Mouse (Mus musculus) lung, postnatal 4 days (tissue): ENCODE measurements around the gene Slc39a13.
"Not testable (repeated sequence)": the region's sequence is repeated elsewhere in the genome, so short reads cannot be mapped to it uniquely, and the experiment has no call there.

Experiments
- DNase-seq, 2 experiments: peaks; one replicate each; pipeline ENCODE4 v3.0.0; 2021

Gene Slc39a13

GRCm38 (mm10) chr2:91070076-91070800 is at the start of gene Slc39a13:
TSS of gene Slc39a13 (minus strand) at chr2:91070417.
- peak; percentile 98 for DNase-seq

GRCm38 (mm10) chr2:91119551-91119950 is 49.3 kb upstream of the Slc39a13 start:
- DNase-seq, result no peak

GRCm38 (mm10) chr2:91119061-91119460 is 48.8 kb upstream of the Slc39a13 start:
- no peak for DNase-seq

GRCm38 (mm10) chr2:91118647-91119046 is 48.4 kb upstream of the Slc39a13 start:
- no peak for DNase-seq

GRCm38 (mm10) chr2:91117585-91118275 is 47.5 kb upstream of the Slc39a13 start, which contains the start of gene Mybpc3:
TSS of gene Mybpc3 (plus strand) at chr2:91118144.
- no peak for DNase-seq

GRCm38 (mm10) chr2:91116842-91117241 is 46.6 kb upstream of the Slc39a13 start:
- no peak for DNase-seq

- DNase-seq, result no peak
Observed at GRCm38 (mm10) chr2:91115578-91115970, 45.4 kb upstream of the Slc39a13 start.

GRCm38 (mm10) chr2:91114781-91115577 is 44.8 kb upstream of the Slc39a13 start:
- DNase-seq, result peak; percentile 94 to 97

- no peak for DNase-seq
Observed at GRCm38 (mm10) chr2:91113852-91114251, 43.6 kb upstream of the Slc39a13 start.

GRCm38 (mm10) chr2:91113334-91113733 is 43.1 kb upstream of the Slc39a13 start:
- no peak for DNase-seq

- DNase-seq, result peak; percentile 47 to 57
Observed at GRCm38 (mm10) chr2:91112491-91112890, 42.3 kb upstream of the Slc39a13 start.

- not testable (repeated sequence) for DNase-seq
Observed at GRCm38 (mm10) chr2:91111832-91112231, 41.6 kb upstream of the Slc39a13 start.

GRCm38 (mm10) chr2:91110429-91110828 is 40.2 kb upstream of the Slc39a13 start:
- DNase-seq, result no peak

- no peak for DNase-seq
Observed at GRCm38 (mm10) chr2:91109807-91110385, 39.7 kb upstream of the Slc39a13 start.

GRCm38 (mm10) chr2:91109241-91109640 is 39.0 kb upstream of the Slc39a13 start:
- no peak for DNase-seq

GRCm38 (mm10) chr2:91108156-91108555 is 37.9 kb upstream of the Slc39a13 start:
- DNase-seq, result no peak

GRCm38 (mm10) chr2:91101124-91101740 is 31.0 kb upstream of the Slc39a13 start:
- DNase-seq, result peak; percentile 88 to 93

GRCm38 (mm10) chr2:91098156-91098555 is 27.9 kb upstream of the Slc39a13 start:
- peak; percentile 51 to 53 for DNase-seq

GRCm38 (mm10) chr2:91097015-91097414 is 26.8 kb upstream of the Slc39a13 start:
- DNase-seq, result peak; percentile 36 to 38

GRCm38 (mm10) chr2:91096524-91096923 is 26.3 kb upstream of the Slc39a13 start:
- DNase-seq, result peak; percentile 71 to 80

- no peak for DNase-seq
Observed at GRCm38 (mm10) chr2:91090827-91091226, 20.6 kb upstream of the Slc39a13 start.

- DNase-seq, result peak in 1 of 2 experiments; percentile 39
Observed at GRCm38 (mm10) chr2:91090208-91090607, 20.0 kb upstream of the Slc39a13 start.
